Mouse (Mus musculus) cerebellum, postnatal 4 days (tissue): ENCODE measurements around the gene Csk.

Experiments used
- DNase-seq, 2 experiments: peaks; one replicate each; pipeline ENCODE4 v3.0.0; 2022; ENCODE audit warnings: low spot score in 2 of 2, mixed read lengths in 1 of 2

The Csk gene

DNA sequence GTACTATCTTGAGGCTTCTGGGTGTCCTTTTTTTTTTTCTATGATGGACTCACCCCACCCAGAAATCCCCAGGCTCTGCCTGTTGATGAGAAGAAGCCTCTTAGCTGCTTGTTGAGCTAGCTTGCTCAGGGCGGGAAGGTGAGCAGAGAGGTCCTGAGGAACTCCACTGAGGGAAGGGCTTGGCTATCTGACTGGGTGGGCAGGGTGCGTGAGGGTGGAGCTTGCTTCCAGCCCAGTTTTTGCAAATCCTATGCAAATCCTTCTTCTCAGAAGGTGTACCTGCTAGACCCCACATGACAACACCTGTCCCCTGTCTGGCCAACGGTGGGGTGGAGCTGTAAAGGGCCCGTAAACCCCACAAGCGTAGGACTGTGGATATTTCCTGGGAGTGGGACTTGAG is at the start of gene Csk:
TSS of gene Csk (minus strand) at position 349 of the 400 bp plus-strand sequence.
- DNase-seq: no peak

GRCm38 (mm10) chr9:57698466-57699150 is 45.2 kb upstream of the Csk start:
- DNase-seq: no peak

- no peak for DNase-seq
These were observed 43.9 kb upstream of the Csk start for GRCm38 (mm10) chr9:57697380-57697779.

GRCm38 (mm10) chr9:57696380-57697285 is 43.2 kb upstream of the Csk start:
- peak; percentile 35 to 41 for DNase-seq

- no peak for DNase-seq
These were observed 40.7 kb upstream of the Csk start for GRCm38 (mm10) chr9:57694108-57694507.

- no peak for DNase-seq
These were observed 35.2 kb upstream of the Csk start for GRCm38 (mm10) chr9:57688606-57689005.

DNA sequence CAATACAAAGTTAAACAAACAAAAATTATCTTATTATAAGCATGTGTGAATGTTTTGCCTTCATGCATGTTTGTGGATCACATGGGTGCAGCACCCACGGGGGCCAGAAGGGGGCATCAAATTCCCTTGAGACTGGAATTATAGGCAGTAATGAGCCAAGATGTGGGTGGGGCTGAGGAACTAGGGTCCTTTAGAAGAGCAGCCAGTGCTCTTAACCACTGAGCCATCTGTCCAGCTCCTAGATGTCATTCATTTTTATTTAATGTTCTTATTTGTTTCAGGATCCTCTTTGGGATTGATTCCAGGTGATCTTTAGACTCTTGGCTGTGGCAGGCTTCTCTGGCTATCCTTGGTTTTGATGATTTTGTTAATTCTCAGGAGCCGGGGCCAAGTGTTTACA is 34.7 kb upstream of the Csk start:
- no peak for DNase-seq

DNA sequence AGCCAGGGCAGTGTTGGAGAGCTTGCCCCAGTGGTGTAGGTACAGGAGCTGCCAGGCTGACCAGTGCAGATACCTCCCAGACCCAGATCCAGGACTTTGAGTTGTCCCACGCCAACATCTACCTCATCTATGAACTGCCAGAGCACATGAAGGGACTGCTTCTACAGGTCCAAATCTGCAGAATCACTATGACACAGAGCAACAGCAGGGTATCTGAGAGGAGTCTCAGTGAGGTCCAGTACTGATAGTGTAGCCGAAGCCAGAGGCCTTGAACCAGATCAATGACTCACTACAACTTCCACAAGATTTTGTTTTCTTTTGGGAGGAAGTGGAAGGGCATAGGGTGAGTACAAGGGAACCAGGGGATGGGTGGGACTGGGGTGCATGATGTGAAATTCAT is 34.3 kb upstream of the Csk start, which contains the start of gene Cyp1a1:
TSS of gene Cyp1a1 (plus strand) at position 178 of the 400 bp plus-strand sequence.
- DNase-seq: no peak

DNA sequence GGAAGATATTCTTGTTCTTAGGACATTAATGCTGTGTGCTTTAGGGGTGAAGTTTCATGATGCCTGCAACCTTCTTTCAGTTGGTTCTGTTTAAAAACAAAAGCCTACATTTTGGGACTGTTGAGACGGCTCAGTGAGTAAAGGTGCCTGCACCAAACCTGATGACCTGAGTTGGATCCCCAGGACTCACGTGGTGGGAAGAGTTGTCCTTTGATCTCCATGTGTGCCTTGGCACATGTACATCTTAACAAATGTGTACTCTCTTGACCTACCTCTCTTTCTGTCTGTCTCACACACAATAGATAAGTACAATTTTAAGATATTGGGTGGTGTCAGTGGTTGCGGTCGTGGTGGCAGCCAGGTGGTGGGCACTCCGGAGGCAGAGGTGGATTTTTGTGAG is 32.6 kb upstream of the Csk start:
- no peak for DNase-seq

GRCm38 (mm10) chr9:57683520-57683919 is 30.1 kb upstream of the Csk start, which contains the start of gene Cyp1a2:
TSS of gene Cyp1a2 (minus strand) at chr9:57683703.
- DNase-seq: no peak

- DNase-seq: no peak
These were observed 28.0 kb upstream of the Csk start for GRCm38 (mm10) chr9:57681411-57681810.

DNA sequence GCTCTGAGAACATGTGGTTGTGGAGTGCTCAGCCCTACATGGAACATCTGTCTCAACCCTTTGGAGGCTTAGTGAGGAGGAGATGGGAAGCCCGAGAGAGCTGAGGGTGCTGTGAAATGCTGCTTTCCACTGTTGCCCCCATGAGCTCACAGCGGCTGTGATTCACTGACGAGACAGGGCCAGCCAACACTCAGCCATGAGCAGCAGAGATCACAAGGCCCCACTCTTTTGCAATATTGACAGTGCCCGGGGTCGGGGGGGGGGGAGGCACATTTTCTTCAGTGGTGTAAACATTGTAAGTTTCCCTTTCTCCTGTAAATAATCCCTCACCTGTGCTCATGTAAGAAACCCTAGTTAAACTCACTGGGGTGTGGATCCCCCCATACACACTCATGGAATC is 18.1 kb upstream of the Csk start:
- DNase-seq: no peak

DNA sequence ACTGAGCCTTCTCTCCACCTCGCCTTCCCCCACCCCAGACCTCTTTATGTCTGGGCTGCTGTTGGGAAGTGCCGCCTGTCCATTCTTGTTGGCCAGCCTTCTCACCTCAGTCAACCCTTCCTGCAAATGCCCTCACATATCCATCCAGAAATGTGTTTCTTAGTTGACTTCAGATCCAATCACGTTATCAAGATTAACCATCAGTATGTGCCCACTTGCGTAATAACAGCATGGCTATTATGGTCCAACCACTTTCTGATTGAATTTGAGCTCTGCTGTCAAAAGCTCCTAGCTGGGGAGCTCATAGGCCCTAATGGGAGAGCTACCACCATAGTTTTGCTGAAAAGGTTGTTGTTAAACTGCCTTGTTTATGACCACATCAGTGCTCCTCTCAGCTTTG is 17.6 kb upstream of the Csk start:
- DNase-seq: no peak

- no peak for DNase-seq
These were observed 16.1 kb upstream of the Csk start for GRCm38 (mm10) chr9:57669566-57669965.

DNA sequence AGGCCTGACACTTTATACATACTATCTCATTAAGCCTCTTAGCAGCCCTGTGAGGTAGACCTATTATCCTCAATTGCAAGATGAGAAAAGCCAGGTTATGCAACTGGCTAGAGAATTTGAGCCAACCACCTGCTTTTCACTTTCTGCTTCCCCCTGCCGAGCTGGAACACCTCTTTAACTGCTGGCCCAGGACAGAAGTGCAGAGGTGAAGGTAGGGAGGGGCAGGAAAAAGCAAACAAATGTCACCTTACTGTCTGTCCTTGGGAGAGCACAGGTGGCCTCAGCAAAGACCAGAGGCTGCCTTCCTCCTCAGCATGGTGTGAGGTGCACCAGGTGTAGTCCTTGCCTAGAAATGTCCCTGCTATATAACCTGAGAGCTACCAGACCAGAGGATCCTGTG is 14.8 kb upstream of the Csk start:
- no peak for DNase-seq

- no peak for DNase-seq
These were observed 14.4 kb upstream of the Csk start for GRCm38 (mm10) chr9:57667817-57668216.

DNA sequence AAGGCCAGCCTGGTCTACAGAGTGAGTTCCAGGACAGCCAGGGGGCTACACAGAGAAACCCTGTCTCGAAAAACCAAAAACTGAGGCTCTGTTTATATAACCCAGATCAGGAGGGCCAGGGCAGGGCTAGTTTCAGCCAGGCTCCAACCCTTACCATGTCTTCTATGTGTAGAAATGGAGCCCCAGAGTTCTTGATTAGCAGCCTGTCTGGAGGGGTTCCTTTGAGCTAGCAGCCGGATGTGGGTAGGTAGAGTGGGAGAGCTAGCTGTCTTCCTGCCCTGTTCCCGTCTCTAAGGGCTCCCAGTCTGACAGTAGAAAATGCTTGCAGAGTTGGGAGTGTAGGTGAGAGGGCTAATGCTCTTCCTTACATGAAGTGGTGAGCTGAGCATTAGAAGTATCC is 13.7 kb upstream of the Csk start:
- DNase-seq: no peak

GRCm38 (mm10) chr9:57666536-57666935 is 13.1 kb upstream of the Csk start:
- no peak for DNase-seq

DNA sequence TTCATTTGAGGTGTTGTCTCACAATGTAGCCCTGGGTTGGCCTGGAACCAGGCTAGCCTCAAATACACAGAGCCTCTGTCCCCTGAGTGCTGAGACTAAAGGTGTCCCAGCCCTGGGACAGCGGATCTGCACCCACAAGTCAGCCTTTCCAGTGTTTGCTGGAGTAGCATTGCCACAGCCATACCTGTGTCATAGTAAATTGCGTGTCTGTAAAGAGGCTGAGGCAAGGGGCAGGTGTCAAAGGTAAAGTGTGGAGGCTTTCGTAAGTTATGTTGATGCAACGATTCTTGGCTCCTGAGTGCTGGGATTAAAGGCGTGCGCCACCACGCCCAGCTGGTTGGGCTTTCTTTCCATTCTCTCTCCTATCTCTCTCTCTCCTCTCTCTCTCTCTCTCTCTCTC is 11.2 kb upstream of the Csk start:
- DNase-seq: no peak

GRCm38 (mm10) chr9:57661552-57661951 is 8.1 kb upstream of the Csk start:
- no peak for DNase-seq

- DNase-seq: no peak
These were observed 7.1 kb upstream of the Csk start for GRCm38 (mm10) chr9:57660501-57660900.

- DNase-seq: peak; percentile 49 to 66
These were observed 6.3 kb upstream of the Csk start for GRCm38 (mm10) chr9:57659774-57660173.

- no peak for DNase-seq
These were observed 5.5 kb upstream of the Csk start for GRCm38 (mm10) chr9:57658970-57659369.
